Mouse (Mus musculus) kidney, embryonic 15.5 days (tissue): ENCODE results near the gene Lingo2. TPM values are rescaled to one million over a fixed set of nuclear protein-coding genes. Genes with fewer than 3 reads are reported as not detected.

Experiments used
- ATAC-seq: fragments of 200-750 bp; cut with Nextera tagmentation; replicated peaks from 2 replicates; pipeline ENCODE4 v1.8.0; 2017; ENCODE audit warnings: moderate TSS enrichment; ENCODE audit not compliant: low FRiP score
- H3K27ac ChIP-seq: fragments of 300-500 bp; sonication (generic); 2 replicates; pipeline ENCODE4 v1.5.1; 2015; ENCODE audit warnings: mild to moderate bottlenecking, inconsistent platforms
- H3K27me3 ChIP-seq: fragments of 300-500 bp; sonication (generic); 2 replicates; pipeline ENCODE4 v1.6.1; 2015; ENCODE audit warnings: inconsistent platforms
- H3K36me3 ChIP-seq: fragments of 300-500 bp; sonication (generic); 2 replicates; pipeline ENCODE4 v1.6.1; 2015; ENCODE audit warnings: inconsistent platforms
- H3K4me1 ChIP-seq: fragments of 300-500 bp; sonication (generic); 2 replicates; pipeline ENCODE4 v1.6.1; 2015; ENCODE audit warnings: inconsistent platforms
- H3K4me2 ChIP-seq: fragments of 300-500 bp; sonication (generic); 2 replicates; pipeline ENCODE4 v1.6.1; 2015; ENCODE audit warnings: moderate library complexity, mild to moderate bottlenecking, inconsistent platforms
- H3K4me3 ChIP-seq: fragments of 300-500 bp; sonication (generic); replicated peaks from 2 replicates; pipeline ENCODE4 v1.5.1; 2015; ENCODE audit warnings: mild to moderate bottlenecking, inconsistent platforms
- H3K9ac ChIP-seq: fragments of 300-500 bp; sonication (generic); 2 replicates; pipeline ENCODE4 v1.6.1; 2015; ENCODE audit warnings: mild to moderate bottlenecking, inconsistent platforms
- H3K9me3 ChIP-seq: fragments of 300-500 bp; sonication (generic); replicated peaks from 2 replicates; pipeline ENCODE4 v1.6.1; 2016; ENCODE audit warnings: inconsistent platforms
- WGBS: fragments of 180-500 bp; shearing (Covaris S2); methylation state at CpG from one replicate; pipeline ENCODE4 v1.1.7; 2015; ENCODE audit warnings: mixed read lengths; 5-methylcytosine and 5-hydroxymethylcytosine counted together
- polyA plus RNA-seq: library from polyadenylated mRNA; unstranded; fragments of >200 nt; fragmentation: Nextera tagmentation; extraction: Ambion mirVana; gene quantifications from 2 replicates; pipeline ENCODE4 v1.2.1, GENCODE M21; 2015

Gene Lingo2
- polyA plus RNA-seq, 1 experiment from 2014 or later, result 0.47 TPM

DNA sequence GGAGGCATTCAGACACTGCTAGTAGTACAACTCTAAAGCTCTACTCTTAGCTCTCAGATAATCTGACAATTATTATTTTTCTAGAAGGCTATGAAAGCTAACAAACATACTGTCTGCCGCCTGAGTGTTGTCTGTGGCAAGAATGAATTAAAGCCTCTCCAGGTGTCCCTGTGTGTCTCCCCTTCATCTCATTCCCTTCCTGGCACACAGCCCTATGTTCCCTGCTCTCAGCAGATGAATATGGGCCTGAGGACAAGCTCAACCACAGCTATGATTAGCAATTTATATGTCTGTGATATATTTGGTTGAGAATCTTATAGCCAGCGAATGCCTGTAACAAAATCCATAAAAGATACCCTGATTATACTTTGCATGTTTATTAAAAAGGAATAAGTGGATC, 220.9 kb downstream of the Lingo2 start:
- WGBS, result 53% methylated on average over 2 of the region's 2 CpGs
- Histone ChIP-seq H3K36me3 (no peaks in the 10 kb centered on the region), H3K27me3 (no peaks in the 10 kb centered on the region), H3K4me1 (no peaks in the 10 kb centered on the region), H3K27ac (no peak overlapping the region), H3K9ac (no peak overlapping the region), H3K4me3 (no peak overlapping the region), H3K9me3 (no peaks in the 10 kb centered on the region), H3K4me2 (no peak overlapping the region)
- no peak for ATAC-seq

GRCm38 (mm10) chr4:36716411-36716810, 235.1 kb downstream of the Lingo2 start:
- ATAC-seq, result no peak
- 82% methylated on average over 1 of the region's 1 CpGs for WGBS
- no peak overlapping the region for H3K4me2 ChIP-seq
- no peaks in the 10 kb centered on the region for H3K9me3 ChIP-seq
- no peaks in the 10 kb centered on the region for H3K27me3 ChIP-seq
- H3K9ac ChIP-seq, result no peak overlapping the region
- H3K4me1 ChIP-seq, result no peaks in the 10 kb centered on the region
- H3K27ac ChIP-seq, result no peak overlapping the region
- H3K4me3 ChIP-seq, result no peak overlapping the region
- H3K36me3 ChIP-seq, result no peaks in the 10 kb centered on the region

DNA sequence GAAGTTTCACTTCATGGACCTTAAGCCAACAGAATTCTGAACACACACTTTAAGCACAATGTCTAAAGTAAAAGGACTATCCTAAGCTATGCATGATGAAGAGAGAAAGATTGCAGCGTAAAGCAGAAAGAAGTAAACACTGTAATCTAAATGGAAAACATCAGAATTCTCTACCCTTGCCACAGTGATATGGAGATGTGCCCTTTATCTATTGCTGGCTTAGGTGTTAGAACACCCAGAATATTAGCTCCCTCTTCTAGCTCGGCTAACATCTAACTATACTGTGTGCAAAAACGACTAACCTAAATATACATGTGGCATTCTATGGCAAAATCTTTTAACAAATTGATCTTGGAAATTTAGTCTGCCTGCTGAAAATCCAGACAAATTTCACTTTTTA, 252.7 kb downstream of the Lingo2 start:
- H3K27me3 ChIP-seq, result no peaks in the 10 kb centered on the region
- H3K27ac ChIP-seq, result no peak overlapping the region
- H3K9ac ChIP-seq, result no peak overlapping the region
- H3K4me3 ChIP-seq, result no peak overlapping the region
- no peak for ATAC-seq
- no peaks in the 10 kb centered on the region for H3K36me3 ChIP-seq
- WGBS, result 88% methylated on average over 3 of the region's 3 CpGs
- H3K4me1 ChIP-seq, result no peaks in the 10 kb centered on the region
- no peak overlapping the region for H3K4me2 ChIP-seq
- H3K9me3 ChIP-seq, result no peaks in the 10 kb centered on the region

- Histone ChIP-seq H3K27ac (no peak overlapping the region), H3K9me3 (no peaks in the 10 kb centered on the region), H3K9ac (no peak overlapping the region), H3K4me1 (no peaks in the 10 kb centered on the region), H3K36me3 (no peaks in the 10 kb centered on the region), H3K27me3 (no peaks in the 10 kb centered on the region), H3K4me3 (no peak overlapping the region), H3K4me2 (no peak overlapping the region)
- WGBS, result 68% methylated on average over 2 of the region's 2 CpGs
- no peak for ATAC-seq
Observed at GRCm38 (mm10) chr4:36696810-36697209, 254.7 kb downstream of the Lingo2 start.

DNA sequence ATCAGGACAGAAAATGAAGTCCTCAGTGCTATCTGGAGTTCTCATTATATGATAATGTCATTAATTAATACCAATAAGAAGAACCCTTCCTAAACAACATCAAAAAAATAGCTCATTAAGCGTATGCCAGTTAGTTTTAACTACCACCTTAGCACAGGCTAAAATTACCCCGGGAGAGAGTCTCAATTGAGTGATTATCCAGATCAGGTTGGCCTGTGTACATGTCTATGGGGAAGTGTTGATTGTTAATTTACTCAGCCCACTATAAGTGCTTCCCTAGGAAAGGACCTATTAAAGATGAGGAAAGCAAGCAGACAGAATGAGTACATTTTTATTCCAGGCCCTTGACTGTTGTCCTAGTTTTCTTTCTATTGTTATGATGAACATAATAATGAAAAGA, 291.6 kb downstream of the Lingo2 start:
- 82% methylated on average over 2 of the region's 2 CpGs for WGBS
- no peak for ATAC-seq
- Histone ChIP-seq H3K27me3 (no peaks in the 10 kb centered on the region), H3K27ac (no peak overlapping the region), H3K4me3 (no peak overlapping the region), H3K36me3 (no peaks in the 10 kb centered on the region), H3K4me2 (no peak overlapping the region), H3K9me3 (no peaks in the 10 kb centered on the region), H3K9ac (no peak overlapping the region), H3K4me1 (no peaks in the 10 kb centered on the region)

DNA sequence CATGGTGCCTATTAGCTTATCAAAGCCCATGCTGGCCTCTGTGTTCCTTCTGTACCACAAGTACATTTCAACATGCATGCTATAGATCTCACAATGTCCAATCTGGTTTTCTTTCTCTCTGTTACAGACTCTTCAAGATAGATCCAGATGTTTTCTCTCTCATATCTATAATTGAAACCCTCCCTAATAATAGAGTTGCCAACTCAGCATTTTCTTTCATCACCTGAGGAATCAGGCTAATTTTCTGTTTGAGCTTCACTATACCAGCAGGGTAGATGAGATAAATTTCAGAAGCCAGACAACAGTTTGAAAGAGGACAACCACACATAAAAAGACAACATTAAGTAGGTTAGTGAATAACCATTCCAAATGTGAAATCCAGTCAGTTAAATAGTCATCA, 303.8 kb downstream of the Lingo2 start:
- Histone ChIP-seq H3K9me3 (no peaks in the 10 kb centered on the region), H3K4me3 (no peak overlapping the region), H3K27ac (no peak overlapping the region), H3K4me1 (no peaks in the 10 kb centered on the region), H3K27me3 (no peaks in the 10 kb centered on the region), H3K9ac (no peak overlapping the region), H3K4me2 (no peak overlapping the region), H3K36me3 (no peaks in the 10 kb centered on the region)
- ATAC-seq, result no peak

DNA sequence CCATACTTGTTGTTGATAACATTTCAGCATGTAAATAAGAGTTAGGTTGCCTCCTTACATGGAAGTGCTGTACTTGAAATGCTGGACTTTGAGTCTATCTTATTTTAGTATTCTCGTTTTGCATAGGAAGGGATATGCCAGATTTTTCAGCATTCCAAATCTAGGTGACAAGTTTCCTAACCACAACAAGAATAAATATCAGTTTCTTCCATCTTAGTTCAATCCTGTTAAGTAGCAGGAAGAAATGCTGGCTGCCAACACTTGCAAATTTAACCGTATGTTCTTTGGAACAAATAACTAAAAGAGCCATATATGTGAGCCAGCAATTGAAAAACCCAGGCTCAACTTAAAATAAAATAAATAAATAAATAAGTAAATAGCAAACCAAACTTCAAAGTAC, 315.9 kb downstream of the Lingo2 start:
- no peak for ATAC-seq
- Histone ChIP-seq H3K9me3 (no peaks in the 10 kb centered on the region), H3K4me1 (no peaks in the 10 kb centered on the region), H3K36me3 (no peaks in the 10 kb centered on the region), H3K27ac (no peak overlapping the region), H3K27me3 (no peaks in the 10 kb centered on the region), H3K4me3 (no peak overlapping the region), H3K9ac (no peak overlapping the region), H3K4me2 (no peak overlapping the region)
- 80% methylated on average over 2 of the region's 2 CpGs for WGBS

GRCm38 (mm10) chr4:36576801-36577200, 374.7 kb downstream of the Lingo2 start:
- H3K9me3 ChIP-seq, result no peaks in the 10 kb centered on the region
- no peak for ATAC-seq
- H3K4me2 ChIP-seq, result no peak overlapping the region
- no peaks in the 10 kb centered on the region for H3K36me3 ChIP-seq
- no peaks in the 10 kb centered on the region for H3K27me3 ChIP-seq
- H3K4me1 ChIP-seq, result no peaks in the 10 kb centered on the region
- no peak overlapping the region for H3K9ac ChIP-seq
- no peak overlapping the region for H3K27ac ChIP-seq
- H3K4me3 ChIP-seq, result no peak overlapping the region
- WGBS, result 82% methylated on average over 5 of the region's 5 CpGs

DNA sequence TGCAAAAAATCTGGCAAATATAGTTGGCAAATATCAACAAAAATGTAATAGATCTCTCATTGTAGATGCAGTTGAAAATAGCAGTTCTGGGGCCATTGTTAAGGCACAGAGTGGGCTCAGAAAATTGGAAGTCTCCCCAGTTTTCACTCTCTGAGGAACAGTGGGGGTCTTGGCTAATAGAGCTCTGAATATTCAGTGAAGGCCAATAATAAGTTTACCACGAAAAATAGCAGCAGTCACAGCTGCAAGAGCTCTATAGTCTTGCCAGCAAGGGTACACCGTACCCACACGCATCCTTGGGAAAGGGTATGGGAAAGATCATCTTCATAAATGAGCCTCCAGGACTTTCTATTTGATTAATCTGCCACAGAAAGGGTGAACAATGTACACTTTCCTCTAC, 375.3 kb downstream of the Lingo2 start:
- Histone ChIP-seq H3K4me2 (no peak overlapping the region), H3K9me3 (no peaks in the 10 kb centered on the region), H3K36me3 (no peaks in the 10 kb centered on the region), H3K4me3 (no peak overlapping the region), H3K27ac (no peak overlapping the region), H3K9ac (no peak overlapping the region), H3K27me3 (no peaks in the 10 kb centered on the region), H3K4me1 (no peaks in the 10 kb centered on the region)
- WGBS, result 83% methylated on average over 3 of the region's 3 CpGs
- no peak for ATAC-seq

DNA sequence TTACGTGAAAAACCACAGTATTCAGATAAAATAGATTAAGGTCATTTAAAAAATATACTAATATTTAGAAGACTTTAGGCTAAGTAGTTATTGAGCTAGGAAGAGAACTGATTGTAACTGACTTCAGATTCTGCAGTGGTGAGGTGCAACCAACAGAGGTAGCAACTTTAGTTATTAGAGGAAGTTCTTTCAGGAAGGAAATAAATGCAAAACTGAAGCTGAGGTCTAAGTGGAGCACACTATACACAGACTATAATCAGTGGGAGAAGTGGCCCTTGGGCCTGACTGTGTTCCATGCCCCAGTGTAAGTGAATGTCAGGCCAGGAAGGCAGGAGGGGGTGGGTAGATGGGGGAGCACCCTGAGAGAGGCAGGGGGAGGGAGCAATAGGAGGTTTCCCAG, 385.0 kb downstream of the Lingo2 start:
- Histone ChIP-seq H3K4me3 (no peak overlapping the region), H3K27ac (no peak overlapping the region), H3K4me2 (no peak overlapping the region), H3K27me3 (no peaks in the 10 kb centered on the region), H3K9ac (no peak overlapping the region), H3K4me1 (no peaks in the 10 kb centered on the region), H3K9me3 (no peaks in the 10 kb centered on the region), H3K36me3 (no peaks in the 10 kb centered on the region)
- ATAC-seq, result no peak
- WGBS, result 94% methylated on average over 1 of the region's 1 CpGs

GRCm38 (mm10) chr4:36560997-36561396, 390.6 kb downstream of the Lingo2 start:
- Histone ChIP-seq H3K27me3 (no peaks in the 10 kb centered on the region), H3K36me3 (no peaks in the 10 kb centered on the region), H3K4me2 (no peak overlapping the region), H3K9me3 (no peaks in the 10 kb centered on the region), H3K27ac (no peak overlapping the region), H3K9ac (no peak overlapping the region), H3K4me3 (no peak overlapping the region), H3K4me1 (no peaks in the 10 kb centered on the region)
- WGBS, result 86% methylated on average over 1 of the region's 1 CpGs
- ATAC-seq, result no peak

GRCm38 (mm10) chr4:36540664-36541360, 410.7 kb downstream of the Lingo2 start:
- Histone ChIP-seq H3K4me2 (no peak overlapping the region), H3K4me3 (no peak overlapping the region), H3K27me3 (no peaks in the 10 kb centered on the region), H3K9ac (no peak overlapping the region), H3K27ac (no peak overlapping the region), H3K4me1 (no peaks in the 10 kb centered on the region), H3K36me3 (no peaks in the 10 kb centered on the region), H3K9me3 (no peaks in the 10 kb centered on the region)
- WGBS, result 66% methylated on average over 2 of the region's 2 CpGs
- ATAC-seq, result no peak

DNA sequence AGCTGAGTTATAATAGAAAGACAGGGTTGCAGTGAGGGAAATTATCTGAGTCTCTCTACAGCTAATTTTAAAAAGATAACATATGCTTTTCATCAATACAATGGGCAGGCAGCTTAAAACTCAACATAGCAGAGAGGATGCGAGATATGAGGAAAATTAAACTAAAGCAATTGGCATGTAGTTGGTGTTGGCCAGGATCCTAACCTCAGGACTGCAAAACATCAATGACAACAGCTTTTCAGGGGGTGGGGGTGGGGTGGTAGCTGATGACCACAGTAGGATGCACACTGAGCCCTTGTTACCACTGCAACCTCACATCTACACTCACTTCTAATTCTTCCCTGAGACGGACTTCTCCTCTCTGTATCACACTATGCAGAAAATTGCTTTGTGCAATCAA, 417.7 kb downstream of the Lingo2 start:
- Histone ChIP-seq H3K4me3 (no peak overlapping the region), H3K27ac (no peak overlapping the region), H3K27me3 (no peaks in the 10 kb centered on the region), H3K4me1 (no peaks in the 10 kb centered on the region), H3K4me2 (no peak overlapping the region), H3K36me3 (no peaks in the 10 kb centered on the region), H3K9me3 (no peaks in the 10 kb centered on the region), H3K9ac (no peak overlapping the region)
- 78% methylated on average over 2 of the region's 2 CpGs for WGBS
- ATAC-seq, result no peak
